Mouse (Mus musculus): ENCODE results near the gene Kcne2. TPM values are rescaled to one million over a fixed set of nuclear protein-coding genes. Genes with fewer than 3 reads are reported as not detected.

The Kcne2 gene
- 0.14 and 0.44 TPM in 2 replicates for polyA plus RNA-seq (2015; fragmentation: Nextera tagmentation; extraction: Ambion mirVana)

GRCm38 (mm10) chr16:92292101-92292500 lies at the start of gene Kcne2:
TSS of gene Kcne2 (plus strand) at chr16:92292389.

GRCm38 (mm10) chr16:92300649-92301411 lies 8.6 kb downstream of the Kcne2 start, which contains the start of gene Smim11:
TSS of gene Smim11 (plus strand) at chr16:92301286.

GRCm38 (mm10) chr16:92321341-92321740 lies 29.2 kb downstream of the Kcne2 start, which contains the start of gene Fam243:
TSS of gene Fam243 (minus strand) at chr16:92321441.

Other genes starting within 250 kb of the Kcne2 start
- gene Mrps6, start 234.1 kb upstream of the Kcne2 start, polyA plus RNA-seq (2015; fragmentation: Nextera tagmentation; extraction: Ambion mirVana): 199 and 206 TPM in 2 replicates
- 0.92 and 1.0 TPM in 2 replicates for gene Gm49711, start 234.1 kb upstream of the Kcne2 start, polyA plus RNA-seq (2015; fragmentation: Nextera tagmentation; extraction: Ambion mirVana)
- gene Slc5a3, start 234.1 kb upstream of the Kcne2 start, polyA plus RNA-seq (2015; fragmentation: Nextera tagmentation; extraction: Ambion mirVana): 9.0 and 9.2 TPM in 2 replicates
- 56.6 and 70.8 TPM in 2 replicates for gene Smim11, start 8.9 kb downstream of the Kcne2 start, polyA plus RNA-seq (2015; fragmentation: Nextera tagmentation; extraction: Ambion mirVana)
- not detected in 2 replicates for gene Fam243, start 29.1 kb downstream of the Kcne2 start, polyA plus RNA-seq (2015; fragmentation: Nextera tagmentation; extraction: Ambion mirVana)
- gene Kcne1, start 67.1 kb downstream of the Kcne2 start, polyA plus RNA-seq (2015; fragmentation: Nextera tagmentation; extraction: Ambion mirVana): 0.18 and 0.42 TPM in 2 replicates
- gene Rcan1, start 178.5 kb downstream of the Kcne2 start, polyA plus RNA-seq (2015; fragmentation: Nextera tagmentation; extraction: Ambion mirVana): 78.5 and 79.8 TPM in 2 replicates
- 0.57 and 0.75 TPM in 2 replicates for gene Clic6, start 193.3 kb downstream of the Kcne2 start, polyA plus RNA-seq (2015; fragmentation: Nextera tagmentation; extraction: Ambion mirVana)